Comparison of ENCODE assay signal across 18 mouse cellular contexts in genomic region chr11:119147153-119147552, GRCm38 (mm10).
DNase-seq lines count a peak whose midpoint lies in the region; ATAC-seq and TF ChIP-seq lines count a peak whose summit lies in the region.
"Had no signal": no experiment of that assay in that cellular context is flagged by ENCODE, and none has a peak within 500 bp of the region (broad histone marks: within the 10 kb centered on the region; RNA-seq: fewer than 3 reads in every experiment).

No protein-coding gene starts in this region.

- H3ac ChIP-seq in myocyte (ENCODE audit: control insufficient read depth, insufficient read length), result no peak overlapping the region

- no peaks in the 10 kb centered on the region for H3K9me3 ChIP-seq in heart, embryonic 10.5 days
- no peaks in the 10 kb centered on the region for H3K9me3 ChIP-seq in heart, embryonic 12.5 days (replicated peaks)

- H3K27ac ChIP-seq in heart, embryonic 10.5 days, result 0 out of 2 replicates have a peak overlapping the region, but pooled peaks have one; percentile 6
- no peak overlapping the region for H3K27ac ChIP-seq in heart, embryonic 12.5 days (ENCODE audit: poor library complexity, severe bottlenecking)

- H3K4me3 ChIP-seq in heart, embryonic 10.5 days, result no peak overlapping the region
- no peak overlapping the region for H3K4me3 ChIP-seq in heart, embryonic 12.5 days
- H3K4me3 ChIP-seq in myocyte, result no peak overlapping the region

- no peak overlapping the region for H3K9ac ChIP-seq in heart, embryonic 12.5 days

- 81% methylated on average over 8 of the region's 8 CpGs for WGBS in heart, embryonic 10.5 days
- 76% methylated on average over 8 of the region's 8 CpGs for WGBS in heart, embryonic 12.5 days

- no peak for ATAC-seq in heart, embryonic 12.5 days (ENCODE audit: insufficient number of reproducible peaks, low FRiP score)
- ATAC-seq in monocyte, adult 5-6 weeks (replicated peaks; ENCODE audit: insufficient number of reproducible peaks, low FRiP score, low TSS enrichment, poor library complexity, severe bottlenecking), result no peak
- ATAC-seq: activated CD4-positive, CD25-positive, alpha-beta regulatory T cell, adult 4 months; CD4-positive, CD25-positive, alpha-beta regulatory T cell, adult 4 months; Patski had no signal

- peaks cover 6% of the 10 kb centered on the region; the same call in 1 of the 2 replicates for H3K27me3 ChIP-seq in heart, embryonic 10.5 days (ENCODE audit: insufficient read depth, poor library complexity, severe bottlenecking)
- H3K27me3 ChIP-seq in heart, embryonic 12.5 days (replicated peaks), result no peaks in the 10 kb centered on the region
- H3K27me3 ChIP-seq in myocyte (ENCODE audit: control insufficient read depth, insufficient read depth, insufficient read length), result no peaks in the 10 kb centered on the region
- H3K27me3 ChIP-seq: Patski had no signal

- DNase-seq in heart, embryonic 10.5 days (ENCODE audit: low spot score), result no peak
- DNase-seq: adrenal gland, adult 2 months; adrenal gland, adult 8-10 months; adrenal gland, postnatal 10 days; adrenal gland, postnatal 14 days; adrenal gland, postnatal 25 days; adrenal gland, postnatal 36 days; B cell, adult 2 months; cerebellum, adult 11 months; cerebellum, adult 11-12 months; cerebellum, adult 18-20 months had no signal

- no peak for TF ChIP-seq POLR2A in myocyte (IDR thresholded peaks at IDR 0.05; ENCODE audit: insufficient read length, low read depth)

- H3K4me2 ChIP-seq in heart, embryonic 12.5 days, result no peak overlapping the region
- H3K4me2 ChIP-seq in myocyte (ENCODE audit: low read depth), result no peak overlapping the region

- peaks cover 66% of the 10 kb centered on the region for H3K4me1 ChIP-seq in heart, embryonic 10.5 days
- H3K4me1 ChIP-seq in heart, embryonic 12.5 days (replicated peaks), result peaks cover 34% of the 10 kb centered on the region

- peaks cover 34% of the 10 kb centered on the region for H3K36me3 ChIP-seq in heart, embryonic 10.5 days
- H3K36me3 ChIP-seq in heart, embryonic 12.5 days, result peaks cover 39% of the 10 kb centered on the region; the same call in 1 of the 2 replicates
- H3K36me3 ChIP-seq in myocyte (ENCODE audit: control insufficient read depth, insufficient read depth), result no peaks in the 10 kb centered on the region
- H3K36me3 ChIP-seq: G1E had no signal

- no peaks in the 10 kb centered on the region for H3K79me2 ChIP-seq in myocyte (ENCODE audit: control insufficient read depth, insufficient read depth)

TF ChIP-seq in myocyte, 11 proteins besides CTCF, POLR2A, EP300 and RAD21:
- TF ChIP-seq MYOD1 (IDR thresholded peaks at IDR 0.05; ENCODE audit: control insufficient read depth in 1 of 3, insufficient read length in 2 of 3, low read depth in 2 of 3) (peak in 2 of 3 experiments; percentile 49 to 56), MYOG (IDR thresholded peaks at IDR 0.05; ENCODE audit: control insufficient read depth in 1 of 3, insufficient read depth in 1 of 3, insufficient read length in 2 of 3, low read depth in 2 of 3) (peak in 2 of 3 experiments; percentile 32 to 79), SRF (IDR thresholded peaks at IDR 0.05; ENCODE audit: control insufficient read depth, insufficient read length, low read depth) (no peak)
